Mouse (Mus musculus) frontal cortex, postnatal 25 days (tissue): ENCODE measurements at regions not wholly inside any gene's neighbourhood (a gene's known extent, or its start where the extent isn't known, plus 50 kb on each side); places are given as distances from the start of the nearest gene placed in this dataset.

Experiments used
- DNase-seq, 2 experiments: peaks; one replicate each; pipeline ENCODE4 v3.0.0; 2022; ENCODE audit warnings: low spot score in 2 of 2

- no peak for DNase-seq
These were observed 236.7 kb upstream of the Wscd1 start for GRCm38 (mm10) chr11:71513067-71513350.

GRCm38 (mm10) chr11:71515264-71515663, 234.5 kb upstream of the Wscd1 start:
- no peak for DNase-seq

GRCm38 (mm10) chr11:71517377-71517776, 232.3 kb upstream of the Wscd1 start:
- no peak for DNase-seq

GRCm38 (mm10) chr11:71527691-71528090, 222.0 kb upstream of the Wscd1 start:
- no peak for DNase-seq

- DNase-seq = no peak
These were observed 221.1 kb upstream of the Wscd1 start for GRCm38 (mm10) chr11:71528588-71528987.

- peak in 1 of 2 experiments; percentile 5 for DNase-seq
These were observed 208.4 kb upstream of the Wscd1 start for GRCm38 (mm10) chr11:71541178-71541845.

GRCm38 (mm10) chr11:71557412-71557811, 192.3 kb upstream of the Wscd1 start:
- DNase-seq = no peak

- DNase-seq = no peak
These were observed 184.9 kb upstream of the Wscd1 start for GRCm38 (mm10) chr11:71564831-71565230.

GRCm38 (mm10) chr11:71576801-71577200, 172.9 kb upstream of the Wscd1 start:
- DNase-seq = no peak

GRCm38 (mm10) chr11:71581775-71582174, 167.9 kb upstream of the Wscd1 start:
- DNase-seq = no peak

GRCm38 (mm10) chr11:71591014-71591413, 158.7 kb upstream of the Wscd1 start:
- no peak for DNase-seq

- DNase-seq = no peak
These were observed 155.4 kb upstream of the Wscd1 start for GRCm38 (mm10) chr11:71594250-71594847.

- no peak for DNase-seq
These were observed 152.0 kb upstream of the Wscd1 start for GRCm38 (mm10) chr11:71597709-71598108.

- no peak for DNase-seq
These were observed 138.9 kb upstream of the Wscd1 start for GRCm38 (mm10) chr11:71610782-71611181.

GRCm38 (mm10) chr11:71615526-71615925, 134.2 kb upstream of the Wscd1 start:
- no peak for DNase-seq

GRCm38 (mm10) chr11:71625501-71626191, 124.1 kb upstream of the Wscd1 start:
- no peak for DNase-seq

- DNase-seq = no peak
These were observed 113.6 kb upstream of the Wscd1 start for GRCm38 (mm10) chr11:71636111-71636510.

GRCm38 (mm10) chr11:71636785-71637184, 112.9 kb upstream of the Wscd1 start:
- DNase-seq = no peak

- no peak for DNase-seq
These were observed 106.8 kb upstream of the Wscd1 start for GRCm38 (mm10) chr11:71642886-71643285.

- peak in 1 of 2 experiments; percentile 10 for DNase-seq
These were observed 97.9 kb upstream of the Wscd1 start for GRCm38 (mm10) chr11:71651756-71652380.

GRCm38 (mm10) chr11:71652381-71652775, 97.3 kb upstream of the Wscd1 start:
- no peak for DNase-seq

- no peak for DNase-seq
These were observed 91.4 kb upstream of the Wscd1 start for GRCm38 (mm10) chr11:71658346-71658745.
